Mouse (Mus musculus) gastrocnemius, adult 8-10 months (tissue): ENCODE results near the gene Syt12. TPM values are rescaled to one million over a fixed set of nuclear protein-coding genes. Genes with fewer than 3 reads are reported as not detected.
"Not testable (repeated sequence)": the region's sequence is repeated elsewhere in the genome, so short reads cannot be mapped to it uniquely, and the experiment has no call there.

Experiments
- DNase-seq, 2 experiments: peaks; one replicate each; pipeline ENCODE4 v3.0.0; 2022; ENCODE audit warnings: low spot score in 2 of 2
- total RNA-seq, 4 experiments: library from RNA; stranded (reverse); gene quantifications; 2 replicates each; pipeline ENCODE4 v1.2.4; 2022

The Syt12 gene
- total RNA-seq, 4 experiments from 2014 or later = 1.8 to 4.7 (median 2.2) TPM

DNA sequence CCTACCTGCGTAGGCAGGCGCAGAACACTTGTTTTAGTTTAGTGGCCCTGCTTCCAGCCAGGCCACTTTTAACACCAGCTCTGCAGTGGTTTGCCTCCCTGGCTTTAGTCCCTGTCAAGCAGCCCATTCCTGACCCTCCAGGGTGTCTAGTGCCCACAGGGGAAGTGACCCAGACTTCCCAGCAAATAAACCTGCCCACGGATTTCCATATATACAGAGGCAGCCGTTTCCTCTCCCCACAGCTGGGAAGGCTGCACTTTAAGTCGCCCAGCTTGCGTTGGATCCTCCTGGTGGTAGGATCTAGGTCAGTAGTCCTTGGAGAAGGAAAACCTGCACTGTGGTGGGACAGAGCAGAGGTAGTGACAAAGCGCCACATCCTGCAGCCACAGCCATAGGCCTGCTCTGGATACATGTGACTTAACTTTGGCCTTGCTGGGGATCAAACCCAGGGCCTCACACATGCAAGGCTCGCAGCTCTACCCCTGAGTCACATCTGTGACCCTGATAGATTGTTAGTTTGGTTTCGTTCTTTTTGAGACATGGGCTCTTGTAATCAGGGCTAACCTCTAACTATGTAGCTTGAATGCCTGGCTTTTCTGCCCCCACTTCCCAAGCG is 13.9 kb upstream of the Syt12 start:
- DNase-seq = no peak

DNA sequence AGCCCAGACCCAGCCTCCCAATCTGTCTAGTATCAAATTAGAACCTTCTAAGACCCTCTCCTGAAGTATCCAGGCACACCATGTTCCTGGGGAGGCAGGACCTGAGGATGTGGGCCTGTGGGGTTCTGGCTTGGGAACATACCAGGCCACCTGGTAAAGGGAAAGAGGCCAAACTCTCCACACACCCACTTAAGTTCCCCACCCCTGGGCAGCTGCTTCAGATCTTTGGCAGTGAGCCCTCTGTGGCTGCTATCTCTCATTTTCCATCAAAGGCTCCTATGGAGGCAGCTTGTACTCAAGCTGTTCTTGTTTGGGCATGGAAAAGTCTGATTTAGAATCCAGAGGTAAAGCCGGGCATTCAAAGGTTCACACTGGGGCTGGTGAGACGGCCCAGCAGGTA is 10.6 kb upstream of the Syt12 start:
- no peak for DNase-seq

DNA sequence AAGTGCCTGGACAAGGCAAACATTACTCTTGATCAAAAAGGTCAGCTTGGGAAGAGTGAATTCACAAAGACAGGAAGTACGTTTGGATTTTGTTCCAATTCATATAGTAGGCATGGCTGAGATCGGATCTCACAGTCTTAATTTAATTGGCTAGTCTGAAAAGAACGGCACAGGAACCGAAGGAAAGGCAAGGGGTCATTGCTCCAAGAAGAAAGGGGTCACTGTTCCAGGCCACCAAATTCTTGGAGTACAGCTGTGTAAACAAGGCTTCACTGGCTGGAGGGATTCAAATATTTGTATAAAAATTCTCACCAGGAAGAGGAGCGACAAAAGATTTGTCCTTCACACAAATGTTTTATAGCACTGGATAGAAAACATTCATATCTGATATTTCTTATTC is 7.8 kb upstream of the Syt12 start:
- no peak for DNase-seq

DNA sequence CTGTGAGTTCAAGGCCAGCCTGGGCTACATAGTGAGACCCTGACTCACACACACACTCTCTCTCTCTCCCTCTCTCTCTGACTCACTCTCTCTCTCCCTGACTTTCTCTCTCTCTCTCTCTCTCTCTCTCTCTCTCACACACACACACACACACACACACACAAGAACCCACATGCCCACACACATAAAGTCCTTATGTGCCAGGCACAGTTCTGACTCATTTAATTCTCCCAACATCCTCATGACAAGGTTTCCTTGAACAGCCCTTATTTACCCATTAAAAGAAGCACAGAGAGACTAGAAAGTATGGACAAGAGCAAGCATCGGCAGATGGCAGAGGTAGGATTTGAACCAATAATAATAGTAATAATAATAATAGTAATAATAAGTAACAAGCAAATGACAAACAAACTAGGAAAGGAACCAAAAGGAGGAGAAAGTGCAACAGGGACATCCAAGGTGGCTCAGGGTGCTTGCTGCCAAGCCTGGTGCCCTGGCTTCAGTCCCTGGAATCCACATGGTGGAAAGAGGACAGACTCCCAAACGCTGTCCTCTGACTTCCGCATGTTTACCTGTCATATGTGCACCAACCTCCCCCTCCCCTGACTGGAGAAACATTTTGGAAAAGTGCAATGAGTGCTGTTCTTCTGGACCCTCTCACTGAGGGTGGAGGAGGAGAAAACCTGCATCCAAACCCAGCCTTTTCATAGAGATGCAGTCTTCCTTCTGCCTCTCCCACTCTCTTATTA is 5.0 kb upstream of the Syt12 start:
- DNase-seq = no peak

GRCm38 (mm10) chr19:4481326-4481725 is 4.1 kb upstream of the Syt12 start:
- DNase-seq = no peak

DNA sequence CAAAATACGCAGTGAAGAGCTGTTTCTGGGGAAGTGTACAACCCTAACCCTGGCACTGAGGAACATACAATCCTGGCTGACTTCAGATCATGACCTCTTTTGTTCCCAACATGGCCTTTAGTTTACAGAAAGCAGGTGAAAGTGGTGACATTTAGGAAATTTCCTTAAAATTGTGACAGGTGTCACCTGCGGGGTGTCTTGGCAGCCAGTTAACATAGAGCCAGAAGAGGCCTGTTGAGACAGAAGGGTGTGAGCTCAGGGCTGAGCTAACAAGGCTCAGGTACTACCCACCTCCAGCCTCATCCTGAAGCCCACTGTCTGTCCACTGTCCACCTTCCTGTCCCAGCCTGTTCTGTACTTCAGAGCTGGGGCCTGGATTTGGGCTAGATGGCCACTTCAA is 2.8 kb upstream of the Syt12 start:
- no peak for DNase-seq

DNA sequence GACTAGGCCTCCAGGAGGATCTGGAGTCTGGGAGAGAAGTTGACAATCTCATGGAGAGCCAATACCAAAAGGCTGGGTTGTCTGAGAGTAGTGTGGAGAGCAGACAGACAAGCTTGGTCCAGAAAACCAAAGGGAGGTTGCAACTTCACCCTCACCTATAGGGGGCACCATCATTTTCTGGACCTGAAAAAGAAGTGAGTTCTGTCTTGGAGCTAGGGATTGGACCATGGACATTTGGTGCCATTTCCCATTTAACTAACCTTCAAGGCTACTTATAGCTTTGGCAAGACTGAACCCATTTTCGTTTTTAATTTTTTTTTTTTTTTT is 906 bp upstream of the Syt12 start:
- DNase-seq = no peak

GRCm38 (mm10) chr19:4476601-4477257 is 518 bp downstream of the Syt12 start:
- no peak for DNase-seq

GRCm38 (mm10) chr19:4475224-4475925 is 1.9 kb downstream of the Syt12 start:
- DNase-seq = no peak

DNA sequence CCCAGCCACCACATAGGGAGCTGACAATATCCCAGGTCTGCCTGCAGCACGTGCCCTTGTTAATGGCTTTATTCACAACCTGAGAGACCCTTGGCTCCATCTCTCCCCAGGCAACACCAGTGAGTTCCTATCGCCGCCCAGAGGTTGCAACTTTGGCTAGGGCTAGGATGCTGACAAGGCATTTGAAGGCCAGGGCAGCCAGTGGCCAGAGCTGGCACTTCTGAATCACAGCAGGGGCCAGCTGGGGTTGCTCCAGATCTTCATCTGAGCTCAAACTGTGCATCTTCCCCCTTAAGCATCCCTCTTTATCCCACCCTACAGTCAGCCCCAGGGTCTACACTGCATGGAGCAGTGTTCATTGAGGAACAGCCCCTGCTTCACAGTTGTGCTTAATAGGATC is 2.5 kb downstream of the Syt12 start:
- no peak for DNase-seq

DNA sequence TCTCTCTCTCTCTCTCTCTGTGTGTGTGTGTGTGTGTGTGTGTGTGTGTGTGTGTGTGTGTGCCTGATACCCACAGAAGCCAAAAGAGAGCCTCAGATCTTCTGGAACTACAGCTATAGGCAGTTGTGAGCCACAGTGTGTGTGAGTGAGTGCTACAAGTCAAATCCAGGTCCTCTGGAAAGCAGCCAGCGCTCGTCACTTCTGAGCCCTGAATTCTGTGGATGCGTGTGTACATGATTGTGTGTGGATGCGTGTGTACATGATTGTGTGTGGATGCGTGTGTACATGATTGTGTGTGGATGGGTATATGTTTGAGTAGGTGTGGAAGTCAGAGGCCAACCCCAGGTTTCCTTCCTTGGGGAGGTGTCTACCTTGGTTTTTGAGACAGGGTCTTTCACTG is 3.7 kb downstream of the Syt12 start:
- no peak for DNase-seq

- no peak for DNase-seq
Observed at GRCm38 (mm10) chr19:4468363-4468762, 8.9 kb downstream of the Syt12 start.

GRCm38 (mm10) chr19:4464666-4465065 is 12.6 kb downstream of the Syt12 start:
- DNase-seq = no peak

DNA sequence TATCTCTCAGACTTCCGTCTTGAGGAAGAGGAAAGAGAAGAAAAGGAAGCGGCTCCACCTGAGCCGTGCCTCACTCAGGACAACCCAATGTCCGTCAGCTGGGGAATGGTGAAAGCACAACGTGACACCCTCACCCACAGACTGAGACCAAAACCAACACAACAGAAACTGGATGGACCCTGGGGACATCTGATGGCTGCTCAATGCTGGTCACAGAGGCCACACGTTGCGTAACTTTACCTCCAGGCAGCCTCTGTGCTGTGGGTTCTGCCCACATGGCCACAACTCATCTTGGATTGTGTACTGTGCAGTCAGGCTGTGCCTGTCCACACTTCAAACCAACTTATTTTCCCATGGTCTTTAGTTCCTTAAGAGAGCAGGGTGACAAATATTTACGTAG is 15.3 kb downstream of the Syt12 start:
- no peak for DNase-seq

DNA sequence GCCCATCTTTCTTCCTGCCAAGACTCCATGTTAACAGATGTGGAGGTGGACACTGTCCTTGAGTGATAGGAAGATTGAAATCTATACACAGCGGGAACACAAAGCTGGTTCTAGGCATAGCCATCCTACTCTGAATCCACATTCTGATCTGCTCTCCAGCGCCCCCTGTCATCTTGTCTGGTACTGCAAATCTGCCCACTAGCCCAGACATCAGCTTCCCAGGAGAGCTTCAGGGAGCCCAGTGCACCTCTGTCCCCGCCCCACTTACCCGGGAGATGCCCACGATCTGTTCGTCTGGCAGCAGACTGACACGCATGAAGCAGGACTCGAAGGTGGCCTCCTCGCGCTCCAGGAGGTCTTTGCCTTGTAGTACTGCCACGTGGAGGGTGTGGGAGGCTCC is 21.0 kb downstream of the Syt12 start:
- no peak for DNase-seq

DNA sequence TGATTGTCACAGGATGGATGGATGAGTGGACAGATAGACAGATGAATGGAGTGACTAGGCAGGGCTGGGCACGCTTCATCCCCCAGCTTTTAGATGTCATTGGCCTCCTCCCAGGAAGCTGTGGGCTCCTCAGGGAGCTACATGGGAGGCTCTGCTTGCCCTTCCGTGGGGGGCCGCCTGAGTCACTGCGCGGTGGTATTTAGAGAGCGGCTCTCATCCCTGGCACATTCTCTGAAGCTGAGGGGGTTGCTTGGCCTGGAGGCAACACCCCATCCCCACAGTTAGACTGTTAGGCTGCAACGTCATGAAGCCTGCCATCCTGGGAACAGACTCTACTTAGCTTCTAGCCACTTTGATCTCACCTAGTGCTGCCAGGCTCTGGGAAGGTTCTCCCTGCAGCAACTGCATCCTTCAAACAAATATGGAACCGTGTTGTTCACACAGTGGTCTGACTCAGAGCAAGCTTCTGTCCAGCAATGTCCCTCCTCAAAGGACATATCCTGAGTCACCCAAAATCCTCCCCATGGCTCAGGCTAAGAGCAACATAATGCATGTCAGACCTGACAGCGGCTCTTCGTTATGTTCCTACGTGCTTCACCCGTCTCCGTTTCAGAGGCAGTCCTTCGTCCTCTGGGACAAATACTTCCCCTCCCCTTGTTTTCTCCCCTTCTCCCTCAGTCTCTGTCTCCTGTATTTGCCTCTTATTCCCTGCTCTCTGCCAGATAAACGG is 22.0 kb downstream of the Syt12 start:
- no peak for DNase-seq

- not testable (repeated sequence) for DNase-seq
Observed at GRCm38 (mm10) chr19:4454040-4454439, 23.2 kb downstream of the Syt12 start.

DNA sequence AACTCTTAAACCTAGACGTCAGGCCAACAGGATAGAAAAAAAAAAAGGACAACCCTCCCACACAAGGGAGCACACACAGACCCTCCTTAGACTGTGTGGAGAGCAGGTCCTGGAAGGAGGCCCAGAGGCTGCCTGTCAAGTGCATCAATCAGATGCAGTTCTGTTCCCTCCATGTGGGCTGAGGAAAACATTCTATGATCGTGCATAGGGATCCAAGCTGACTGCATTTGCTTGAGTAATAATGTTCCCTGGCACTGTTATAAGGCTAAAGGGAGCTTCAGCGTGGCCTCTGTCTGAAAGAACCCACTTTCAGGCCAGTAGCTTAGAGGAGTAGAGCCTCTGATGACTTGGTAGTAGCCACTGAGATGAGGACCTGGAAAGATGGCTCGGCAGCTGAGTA is 24.7 kb downstream of the Syt12 start:
- DNase-seq = no peak

DNA sequence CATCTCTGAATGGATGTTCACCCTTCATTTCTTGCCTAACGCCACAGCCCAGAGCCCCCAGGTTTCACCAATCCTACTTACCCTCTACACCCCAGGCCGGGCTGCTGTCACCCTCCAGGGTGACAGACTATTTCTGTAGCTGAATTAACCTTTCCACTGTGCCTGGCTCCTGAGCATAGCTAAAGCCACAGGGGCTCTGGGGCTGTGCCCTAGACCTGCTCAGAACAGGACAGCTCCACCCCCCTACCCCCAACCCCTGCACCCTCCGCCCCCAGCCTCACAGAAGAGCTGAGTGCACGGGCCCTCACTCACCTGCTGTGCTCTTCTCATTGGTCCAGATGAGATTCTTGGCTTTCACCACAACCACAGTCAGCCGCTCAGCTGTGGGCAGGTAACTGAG is 25.3 kb downstream of the Syt12 start:
- DNase-seq = no peak

DNA sequence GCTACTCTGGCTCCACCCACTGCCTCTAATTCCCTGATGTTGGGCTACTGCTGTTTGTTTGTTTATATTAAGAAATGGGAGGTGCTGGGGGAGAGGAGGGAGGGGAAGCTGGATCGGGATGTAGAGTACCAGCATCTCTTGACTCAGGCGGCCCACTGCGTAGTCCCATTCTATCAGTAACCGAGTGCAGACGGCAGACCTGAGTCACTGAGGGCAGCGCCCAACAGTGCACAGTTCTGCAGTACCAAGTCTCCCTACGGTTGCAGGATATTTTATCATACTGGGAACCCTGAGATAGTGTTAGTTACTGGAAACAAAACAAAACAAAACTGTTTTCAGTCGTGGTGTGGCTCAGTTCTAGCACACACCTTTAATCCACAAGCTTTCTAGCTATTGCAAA is 26.1 kb downstream of the Syt12 start:
- DNase-seq = no peak

- DNase-seq = no peak
Observed at GRCm38 (mm10) chr19:4450666-4451065, 26.6 kb downstream of the Syt12 start.

GRCm38 (mm10) chr19:4449230-4449629 is 28.0 kb downstream of the Syt12 start:
- DNase-seq = no peak
